Mouse (Mus musculus): Measurements from ENCODE around the gene Ldlr. TPM values are rescaled to one million over a fixed set of nuclear protein-coding genes. Genes with fewer than 3 reads are reported as not detected.

Ldlr gene
- polyA plus RNA-seq, 1 experiment from 2014 or later: 5.2 TPM

DNA sequence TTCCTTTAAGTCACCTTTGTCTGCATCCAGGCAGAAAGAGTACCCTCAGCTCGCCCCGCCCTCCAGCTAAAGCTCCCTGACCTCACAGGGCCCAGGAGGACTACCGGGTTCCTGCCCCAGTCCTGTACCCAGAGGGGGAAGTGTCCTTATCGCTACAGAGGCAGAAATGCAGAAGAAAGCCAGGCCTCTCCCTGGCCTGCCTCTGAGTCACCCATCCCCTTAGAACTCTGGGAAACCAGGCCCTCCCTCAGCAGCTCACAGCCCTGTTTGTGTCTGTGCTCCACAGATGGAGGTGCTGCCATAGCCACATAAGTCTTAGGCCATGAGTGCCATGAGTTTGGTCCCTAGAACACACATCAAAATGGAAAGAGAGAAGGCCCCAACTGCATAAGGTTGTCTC, 8.0 kb upstream of the Ldlr start:
- Histone ChIP-seq H3K4me2 (ENCODE audit: low read length) (no peak overlapping the region), H3K4me1 (ENCODE audit: control insufficient read depth, insufficient read depth, low read length) (no peaks in the 10 kb centered on the region), H3K36me3 (ENCODE audit: control insufficient read depth, insufficient read depth, low read length) (0 out of 2 replicates have a peak, but pooled peaks cover 2% of the 10 kb centered on the region), H3K9ac (ENCODE audit: low read length) (no peak overlapping the region), H3K4me3 (ENCODE audit: low read depth, low read length) (no peak overlapping the region), H3K27ac (ENCODE audit: low read depth, low read length) (no peak overlapping the region), H3K9me3 (replicated peaks; ENCODE audit: control insufficient read depth, low read length) (no peaks in the 10 kb centered on the region), H3K27me3 (replicated peaks; ENCODE audit: control insufficient read depth, insufficient read depth, low read length) (no peaks in the 10 kb centered on the region)
- 74% methylated on average over 4 of the region's 4 CpGs for WGBS
- DNase-seq (ENCODE audit: low spot score): no peak
- no peak for ATAC-seq

- ATAC-seq: no peak
- Histone ChIP-seq H3K4me2 (ENCODE audit: low read length) (no peak overlapping the region), H3K36me3 (ENCODE audit: control insufficient read depth, insufficient read depth, low read length) (0 out of 2 replicates have a peak, but pooled peaks cover 2% of the 10 kb centered on the region), H3K9ac (ENCODE audit: low read length) (no peak overlapping the region), H3K27me3 (replicated peaks; ENCODE audit: control insufficient read depth, insufficient read depth, low read length) (no peaks in the 10 kb centered on the region), H3K4me3 (ENCODE audit: low read depth, low read length) (no peak overlapping the region), H3K4me1 (ENCODE audit: control insufficient read depth, insufficient read depth, low read length) (no peaks in the 10 kb centered on the region), H3K27ac (ENCODE audit: low read depth, low read length) (no peak overlapping the region), H3K9me3 (replicated peaks; ENCODE audit: control insufficient read depth, low read length) (no peaks in the 10 kb centered on the region)
- DNase-seq (ENCODE audit: low spot score): no peak
- WGBS: 91% methylated on average over 2 of the region's 2 CpGs
These were observed 6.3 kb upstream of the Ldlr start for GRCm38 (mm10) chr9:21717015-21717414.

GRCm38 (mm10) chr9:21721036-21721435, 2.2 kb upstream of the Ldlr start:
- H3K9ac ChIP-seq (ENCODE audit: low read length): no peak overlapping the region
- H3K4me3 ChIP-seq (ENCODE audit: low read depth, low read length): no peak overlapping the region
- ATAC-seq (no peak), DNase-seq (ENCODE audit: low spot score) (no peak)
- H3K36me3 ChIP-seq (ENCODE audit: control insufficient read depth, insufficient read depth, low read length): no peaks in the 10 kb centered on the region
- H3K9me3 ChIP-seq (replicated peaks; ENCODE audit: control insufficient read depth, low read length): no peaks in the 10 kb centered on the region
- no peak overlapping the region for H3K4me2 ChIP-seq (ENCODE audit: low read length)
- 87% methylated on average over 2 of the region's 2 CpGs for WGBS
- H3K27me3 ChIP-seq (replicated peaks; ENCODE audit: control insufficient read depth, insufficient read depth, low read length): no peaks in the 10 kb centered on the region
- H3K4me1 ChIP-seq (ENCODE audit: control insufficient read depth, insufficient read depth, low read length): peaks cover 12% of the 10 kb centered on the region
- H3K27ac ChIP-seq (ENCODE audit: low read depth, low read length): no peak overlapping the region

GRCm38 (mm10) chr9:21724147-21724536, 859 bp downstream of the Ldlr start:
- Histone ChIP-seq H3K36me3 (ENCODE audit: control insufficient read depth, insufficient read depth, low read length) (peaks cover 6% of the 10 kb centered on the region; the same call in 1 of the 2 replicates), H3K9me3 (replicated peaks; ENCODE audit: control insufficient read depth, low read length) (no peaks in the 10 kb centered on the region), H3K4me2 (ENCODE audit: low read length) (peak overlapping the region; percentile 78), H3K4me3 (ENCODE audit: low read depth, low read length) (peak overlapping the region; percentile 73), H3K27me3 (replicated peaks; ENCODE audit: control insufficient read depth, insufficient read depth, low read length) (no peaks in the 10 kb centered on the region), H3K27ac (ENCODE audit: low read depth, low read length) (peak overlapping the region; percentile 91), H3K4me1 (ENCODE audit: control insufficient read depth, insufficient read depth, low read length) (peaks cover 15% of the 10 kb centered on the region), H3K9ac (ENCODE audit: low read length) (peak overlapping the region; percentile 73)
- ATAC-seq (peak; percentile 97), DNase-seq (ENCODE audit: low spot score) (peak; percentile 98)
- WGBS: 0% methylated on average over 18 of the region's 18 CpGs

DNA sequence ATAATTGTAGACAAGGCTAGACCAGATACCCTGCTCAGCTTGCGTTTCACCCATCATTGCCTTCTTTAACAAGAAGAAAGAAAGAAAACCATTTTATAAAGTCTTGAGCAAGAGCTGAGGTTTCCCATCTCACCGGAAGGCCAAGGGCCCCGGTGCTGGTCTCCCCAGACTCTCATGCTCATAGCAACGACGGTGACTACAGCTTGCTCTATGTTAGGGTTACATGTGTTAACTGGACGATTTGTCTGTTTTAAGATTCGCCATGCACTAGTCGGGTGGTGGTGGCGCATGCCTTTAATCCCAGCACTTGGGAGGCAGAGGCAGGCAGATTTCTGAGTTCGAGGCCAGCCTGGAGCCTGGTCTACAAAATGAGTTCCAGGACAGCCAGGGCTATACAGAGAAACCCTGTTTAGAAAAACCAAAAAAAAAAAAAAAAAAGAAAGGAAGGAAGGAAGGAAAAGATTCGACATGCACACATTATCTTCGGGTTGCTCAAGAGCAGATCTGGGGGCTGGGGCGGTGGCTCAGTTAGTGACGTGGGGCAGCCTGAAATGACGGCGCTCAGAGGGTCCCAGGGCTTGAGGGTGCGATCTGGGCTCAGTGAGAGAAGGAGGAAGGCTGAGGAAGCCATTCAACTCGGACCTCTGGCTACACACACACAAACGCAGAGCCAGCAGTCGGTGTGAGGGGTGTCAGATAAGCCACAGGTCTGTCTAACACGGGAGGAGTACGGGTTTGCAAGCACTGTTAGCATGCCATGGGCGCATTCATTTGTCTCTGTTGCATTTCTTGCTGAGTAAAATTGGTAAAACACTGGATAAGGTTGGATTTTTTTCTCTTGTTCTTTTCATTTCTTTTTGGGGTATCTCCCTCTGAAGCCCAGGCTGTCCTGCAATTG, 2.2 kb downstream of the Ldlr start:
- DNase-seq (ENCODE audit: low spot score) (no peak), ATAC-seq (no peak)
- Histone ChIP-seq H3K9ac (ENCODE audit: low read length) (peak overlapping the region; percentile 62; the same call in 1 of the 2 replicates), H3K27me3 (replicated peaks; ENCODE audit: control insufficient read depth, insufficient read depth, low read length) (no peaks in the 10 kb centered on the region), H3K36me3 (ENCODE audit: control insufficient read depth, insufficient read depth, low read length) (peaks cover 9% of the 10 kb centered on the region; the same call in 1 of the 2 replicates), H3K4me2 (ENCODE audit: low read length) (peak overlapping the region; percentile 78), H3K4me1 (ENCODE audit: control insufficient read depth, insufficient read depth, low read length) (peaks cover 15% of the 10 kb centered on the region), H3K27ac (ENCODE audit: low read depth, low read length) (no peak overlapping the region), H3K4me3 (ENCODE audit: low read depth, low read length) (peak overlapping the region; percentile 73), H3K9me3 (replicated peaks; ENCODE audit: control insufficient read depth, low read length) (no peaks in the 10 kb centered on the region)
- WGBS: 82% methylated on average over 23 of the region's 23 CpGs

DNA sequence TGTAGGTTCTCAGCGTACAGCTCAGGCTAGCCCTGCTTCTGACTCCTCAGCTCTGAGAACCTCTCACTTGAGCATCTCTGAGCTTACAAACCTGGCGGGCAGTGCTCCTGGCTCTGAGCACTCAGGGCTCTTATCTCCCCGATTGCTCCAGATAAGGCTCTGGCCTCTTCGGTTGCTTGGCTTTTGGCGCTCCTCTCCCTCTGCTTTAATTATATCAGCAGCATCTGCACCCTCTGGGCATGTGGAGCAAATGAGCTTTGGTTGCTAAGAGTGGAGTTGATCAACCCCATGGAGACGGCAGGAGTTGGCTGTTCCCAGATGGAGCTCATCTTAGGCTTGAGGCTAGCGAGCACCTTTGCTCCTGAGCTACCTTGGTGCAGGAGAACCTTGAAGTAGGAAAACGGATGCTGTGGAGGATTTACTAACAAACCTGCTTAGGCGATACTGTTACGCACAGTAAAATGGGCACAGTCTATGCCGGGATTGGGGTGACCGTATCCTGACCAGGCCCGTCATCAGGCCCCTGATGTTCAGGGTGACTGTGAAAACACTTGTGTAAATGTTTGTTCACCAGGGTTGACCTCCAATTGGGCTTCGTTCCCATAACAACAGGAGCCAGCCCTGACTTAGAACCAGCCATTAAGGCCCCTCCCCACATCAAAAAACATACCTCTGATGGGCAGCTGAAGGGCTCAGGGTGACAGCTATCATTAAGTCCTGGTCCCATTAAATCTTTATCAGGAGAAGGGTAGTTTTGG, 3.1 kb downstream of the Ldlr start:
- no peak for ATAC-seq
- H3K27ac ChIP-seq (ENCODE audit: low read depth, low read length): peak overlapping the region; percentile 39; the same call in 1 of the 2 replicates
- peak overlapping the region; percentile 25; the same call in 1 of the 2 replicates for H3K9ac ChIP-seq (ENCODE audit: low read length)
- H3K36me3 ChIP-seq (ENCODE audit: control insufficient read depth, insufficient read depth, low read length): peaks cover 9% of the 10 kb centered on the region; the same call in 1 of the 2 replicates
- no peaks in the 10 kb centered on the region for H3K9me3 ChIP-seq (replicated peaks; ENCODE audit: control insufficient read depth, low read length)
- no peak for DNase-seq (ENCODE audit: low spot score)
- H3K27me3 ChIP-seq (replicated peaks; ENCODE audit: control insufficient read depth, insufficient read depth, low read length): no peaks in the 10 kb centered on the region
- peaks cover 15% of the 10 kb centered on the region for H3K4me1 ChIP-seq (ENCODE audit: control insufficient read depth, insufficient read depth, low read length)
- H3K4me3 ChIP-seq (ENCODE audit: low read depth, low read length): no peak overlapping the region
- 0 out of 2 replicates have a peak overlapping the region, but pooled peaks have one; percentile 16 for H3K4me2 ChIP-seq (ENCODE audit: low read length)
- 88% methylated on average over 14 of the region's 14 CpGs for WGBS

DNA sequence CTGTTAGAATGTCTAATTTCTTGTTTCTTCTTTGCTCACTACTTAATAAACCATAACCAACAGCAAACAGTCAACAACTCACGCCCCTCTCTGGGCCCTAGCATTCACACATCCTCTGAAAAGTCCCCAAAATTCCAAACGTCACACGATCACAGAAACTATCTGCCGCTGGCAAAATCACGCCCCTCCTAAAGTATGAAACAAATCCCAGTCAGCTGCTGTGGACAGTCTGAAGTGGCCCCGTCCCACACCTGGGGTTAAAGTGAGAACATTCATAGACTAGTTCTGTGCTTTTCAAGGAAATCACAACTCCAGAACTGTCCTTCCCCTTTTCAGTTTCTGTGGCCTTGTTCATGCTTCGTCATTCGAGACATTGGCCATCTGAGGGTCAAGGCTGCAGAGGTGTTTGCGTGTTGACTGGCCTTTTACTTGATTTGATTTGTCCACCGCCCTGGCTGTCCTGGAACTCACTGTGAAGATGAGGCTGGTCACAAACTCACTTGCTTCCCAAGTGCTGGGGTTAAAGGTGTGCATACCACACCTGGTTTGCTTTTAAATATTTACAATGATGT, 5.1 kb downstream of the Ldlr start:
- 90% methylated on average over 10 of the region's 10 CpGs for WGBS
- Histone ChIP-seq H3K27ac (ENCODE audit: low read depth, low read length) (no peak overlapping the region), H3K4me2 (ENCODE audit: low read length) (no peak overlapping the region), H3K36me3 (ENCODE audit: control insufficient read depth, insufficient read depth, low read length) (peaks cover 22% of the 10 kb centered on the region), H3K4me3 (ENCODE audit: low read depth, low read length) (no peak overlapping the region), H3K9me3 (replicated peaks; ENCODE audit: control insufficient read depth, low read length) (no peaks in the 10 kb centered on the region), H3K4me1 (ENCODE audit: control insufficient read depth, insufficient read depth, low read length) (peaks cover 15% of the 10 kb centered on the region), H3K27me3 (replicated peaks; ENCODE audit: control insufficient read depth, insufficient read depth, low read length) (no peaks in the 10 kb centered on the region), H3K9ac (ENCODE audit: low read length) (no peak overlapping the region)
- no peak for DNase-seq (ENCODE audit: low spot score)
- ATAC-seq: no peak

- WGBS: 92% methylated on average over 7 of the region's 7 CpGs
- Histone ChIP-seq H3K4me1 (ENCODE audit: control insufficient read depth, insufficient read depth, low read length) (peaks cover 15% of the 10 kb centered on the region), H3K9me3 (replicated peaks; ENCODE audit: control insufficient read depth, low read length) (no peaks in the 10 kb centered on the region), H3K4me3 (ENCODE audit: low read depth, low read length) (no peak overlapping the region), H3K27ac (ENCODE audit: low read depth, low read length) (no peak overlapping the region), H3K9ac (ENCODE audit: low read length) (no peak overlapping the region), H3K4me2 (ENCODE audit: low read length) (no peak overlapping the region), H3K27me3 (replicated peaks; ENCODE audit: control insufficient read depth, insufficient read depth, low read length) (no peaks in the 10 kb centered on the region), H3K36me3 (ENCODE audit: control insufficient read depth, insufficient read depth, low read length) (peaks cover 31% of the 10 kb centered on the region)
- no peak for DNase-seq (ENCODE audit: low spot score)
- no peak for ATAC-seq
These were observed 6.0 kb downstream of the Ldlr start for GRCm38 (mm10) chr9:21729264-21729663.
